Mouse (Mus musculus) limb, embryonic 11.5 days (tissue): ENCODE data around the gene Gm13941. TPM values are rescaled to one million over a fixed set of nuclear protein-coding genes. Genes with fewer than 3 reads are reported as not detected.

Experiments used
- ATAC-seq: fragments of 200-750 bp; cut with Nextera tagmentation; 2 replicates; pipeline ENCODE4 v1.8.0; 2017; ENCODE audit warnings: low read depth; ENCODE audit not compliant: insufficient number of reproducible peaks, low FRiP score, low TSS enrichment
- DNase-seq: peaks from one replicate; pipeline ENCODE4 v3.0.0-alpha.2; 2015; ENCODE audit warnings: low spot score
- H3K27ac ChIP-seq: fragments of 300-500 bp; sonication (generic); replicated peaks from 2 replicates; pipeline ENCODE4 v1.5.1; 2014; ENCODE audit warnings: low read depth, mild to moderate bottlenecking, low read length
- H3K27me3 ChIP-seq: fragments of 300-500 bp; sonication (generic); 2 replicates; pipeline ENCODE4 v1.6.1; 2014; ENCODE audit warnings: mild to moderate bottlenecking, low read length, mixed read lengths; ENCODE audit not compliant: control insufficient read depth, insufficient read depth
- H3K36me3 ChIP-seq: fragments of 300-500 bp; sonication (generic); 2 replicates; pipeline ENCODE4 v1.6.1; 2014; ENCODE audit warnings: mild to moderate bottlenecking, low read length, moderate library complexity, mixed read lengths; ENCODE audit not compliant: control insufficient read depth, insufficient read depth
- H3K4me1 ChIP-seq: fragments of 300-500 bp; sonication (generic); 2 replicates; pipeline ENCODE4 v1.6.1; 2014; ENCODE audit warnings: low read length, mixed read lengths; ENCODE audit not compliant: control insufficient read depth, insufficient read depth
- H3K4me2 ChIP-seq: fragments of 300-500 bp; sonication (generic); 2 replicates; pipeline ENCODE4 v1.6.1; 2014; ENCODE audit warnings: low read depth, mild to moderate bottlenecking, moderate library complexity; ENCODE audit not compliant: severe bottlenecking
- H3K4me3 ChIP-seq: fragments of 300-500 bp; sonication (generic); 2 replicates; pipeline ENCODE4 v1.5.1; 2014; ENCODE audit warnings: low read depth, low read length
- H3K9ac ChIP-seq: fragments of 300-500 bp; sonication (generic); 2 replicates; pipeline ENCODE4 v1.6.1; 2014; ENCODE audit warnings: mild to moderate bottlenecking, low read length
- H3K9me3 ChIP-seq: fragments of 300-500 bp; sonication (generic); 2 replicates; pipeline ENCODE4 v1.6.1; 2016; ENCODE audit warnings: low read length; ENCODE audit not compliant: control insufficient read depth
- WGBS: fragments of 180-500 bp; shearing (Covaris S2); extraction: QIAGEN DNeasy Blood & Tissue Kit; methylation state at CpG from one replicate; pipeline ENCODE4 v1.1.7; 2014; 5-methylcytosine and 5-hydroxymethylcytosine counted together
- polyA plus RNA-seq: library from polyadenylated mRNA; unstranded; fragments of >200 nt; fragmentation: Nextera tagmentation; extraction: Ambion mirVana; gene quantifications from 2 replicates; pipeline ENCODE4 v1.2.1, GENCODE M21; 2014

Gm13941 gene
- polyA plus RNA-seq: not detected in 2 replicates

GRCm38 (mm10) chr2:111105882-111106281 lies at the start of gene Gm13941:
Gene Gm13941 (minus strand): TSS chr2:111105982.
- no peak within 1 kb of the TSS for H3K27ac ChIP-seq
- no peak for ATAC-seq
- no peak within 1 kb of the TSS for H3K4me2 ChIP-seq
- no peaks in the 10 kb centered on the region for H3K27me3 ChIP-seq
- no peaks in the 10 kb centered on the region for H3K9me3 ChIP-seq
- DNase-seq: no peak
- no peak within 1 kb of the TSS for H3K9ac ChIP-seq
- no peaks in the 10 kb centered on the region for H3K36me3 ChIP-seq
- no peak within 1 kb of the TSS for H3K4me3 ChIP-seq
- no peaks in the 10 kb centered on the region for H3K4me1 ChIP-seq

- ATAC-seq: no peak
- Histone ChIP-seq H3K36me3 (no peaks in the 10 kb centered on the region), H3K27ac (no peak within 1 kb of the TSS), H3K4me1 (no peaks in the 10 kb centered on the region), H3K4me2 (no peak within 1 kb of the TSS), H3K27me3 (no peaks in the 10 kb centered on the region), H3K9me3 (no peaks in the 10 kb centered on the region), H3K9ac (no peak within 1 kb of the TSS), H3K4me3 (no peak within 1 kb of the TSS)
- 82% methylated on average over 2 of the region's 2 CpGs for WGBS
- no peak for DNase-seq
These were observed 47.1 kb upstream of the Gm13941 start, which contains the start of gene Gm15130 for GRCm38 (mm10) chr2:111152836-111153235. Gene Gm15130 (minus strand): TSS chr2:111152936.

GRCm38 (mm10) chr2:111135739-111136138 lies 30.0 kb upstream of the Gm13941 start:
- Histone ChIP-seq H3K27ac (no peak overlapping the region), H3K27me3 (no peaks in the 10 kb centered on the region)
- WGBS: 19% methylated on average over 5 of the region's 5 CpGs

GRCm38 (mm10) chr2:111058586-111059261 lies 47.1 kb downstream of the Gm13941 start:
- ATAC-seq: peak; percentile 89

More at GRCm38 (mm10) chr2:111135739-111136138, 30.0 kb upstream of the Gm13941 start:
- Histone ChIP-seq H3K4me2 (no peak overlapping the region), H3K4me3 (no peak overlapping the region), H3K36me3 (no peaks in the 10 kb centered on the region), H3K9ac (no peak overlapping the region), H3K9me3 (no peaks in the 10 kb centered on the region), H3K4me1 (no peaks in the 10 kb centered on the region)
- DNase-seq (no peak), ATAC-seq (peak; percentile 67)

More at GRCm38 (mm10) chr2:111058586-111059261, 47.1 kb downstream of the Gm13941 start:
- Histone ChIP-seq H3K27me3 (no peaks in the 10 kb centered on the region), H3K9me3 (no peaks in the 10 kb centered on the region), H3K4me2 (no peak overlapping the region), H3K36me3 (no peaks in the 10 kb centered on the region), H3K27ac (no peak overlapping the region), H3K4me3 (no peak overlapping the region), H3K9ac (no peak overlapping the region), H3K4me1 (no peaks in the 10 kb centered on the region)
- 98% methylated on average over 1 of the region's 1 CpGs for WGBS
- peak; percentile 37 for DNase-seq

Other genes with a start within 250 kb of the Gm13941 start
- gene Ano3, start 155.1 kb downstream of the Gm13941 start, polyA plus RNA-seq: 0.11 and 0.28 TPM in 2 replicates
- gene Gm15130, start 47.0 kb upstream of the Gm13941 start, polyA plus RNA-seq: not detected in 2 replicates
- not detected in 2 replicates for gene 4930430A15Rik, start 123.6 kb upstream of the Gm13941 start, polyA plus RNA-seq
- gene Olfr1275, start 129.3 kb upstream of the Gm13941 start, polyA plus RNA-seq: not detected in 2 replicates
- not detected in 2 replicates for gene Olfr1276, start 148.5 kb upstream of the Gm13941 start, polyA plus RNA-seq
- gene Olfr1277, start 168.1 kb upstream of the Gm13941 start, polyA plus RNA-seq: not detected in 2 replicates
- gene Olfr1278, start 184.2 kb upstream of the Gm13941 start, polyA plus RNA-seq: not detected in 2 replicates
- not detected in 2 replicates for gene Olfr1279, start 194.7 kb upstream of the Gm13941 start, polyA plus RNA-seq
- not detected in 2 replicates for gene Olfr1280, start 208.0 kb upstream of the Gm13941 start, polyA plus RNA-seq
- gene Olfr1281, start 220.5 kb upstream of the Gm13941 start, polyA plus RNA-seq: not detected in 2 replicates
- gene Olfr1282, start 230.1 kb upstream of the Gm13941 start, polyA plus RNA-seq: not detected in 2 replicates